Mouse (Mus musculus): ENCODE results near the gene Ccdc152.

GRCm38 (mm10) chr15:3231004-3231403 lies 72.3 kb downstream of the Ccdc152 start:
- TF ChIP-seq CTCF (IDR thresholded peaks at IDR 0.05; ENCODE audit: low read depth, low read length) (no peak), GATA1 (IDR thresholded peaks at IDR 0.05; ENCODE audit: borderline replicate concordance, low read length) (no peak), POLR2AphosphoS5 (IDR thresholded peaks at IDR 0.05; ENCODE audit: insufficient replicate concordance, low read depth, low read length) (no peak), GATA2 (IDR thresholded peaks at IDR 0.05; ENCODE audit: borderline replicate concordance, low read depth, low read length) (no peak), TAL1 (conservative IDR thresholded peaks at IDR 0.05; ENCODE audit: low read depth, low read length) (no peak)

All from G1E (cell line).